Mouse (Mus musculus) olfactory bulb, adult 2 months (tissue): ENCODE data around the gene Mapt.

Experiments
- CTCF ChIP-seq: fragments of 200-500 bp; IDR thresholded peaks from 2 replicates; pipeline ENCODE4 v1.5.1; 2012; ENCODE audit warnings: low read depth, mild to moderate bottlenecking, low read length, moderate library complexity; ENCODE audit not compliant: insufficient read depth
- POLR2A ChIP-seq: fragments of 200-500 bp; IDR thresholded peaks from 2 replicates; pipeline ENCODE4 v1.6.1; 2012; ENCODE audit warnings: mild to moderate bottlenecking, low read depth, low read length, moderate library complexity; ENCODE audit not compliant: insufficient read depth

DNA sequence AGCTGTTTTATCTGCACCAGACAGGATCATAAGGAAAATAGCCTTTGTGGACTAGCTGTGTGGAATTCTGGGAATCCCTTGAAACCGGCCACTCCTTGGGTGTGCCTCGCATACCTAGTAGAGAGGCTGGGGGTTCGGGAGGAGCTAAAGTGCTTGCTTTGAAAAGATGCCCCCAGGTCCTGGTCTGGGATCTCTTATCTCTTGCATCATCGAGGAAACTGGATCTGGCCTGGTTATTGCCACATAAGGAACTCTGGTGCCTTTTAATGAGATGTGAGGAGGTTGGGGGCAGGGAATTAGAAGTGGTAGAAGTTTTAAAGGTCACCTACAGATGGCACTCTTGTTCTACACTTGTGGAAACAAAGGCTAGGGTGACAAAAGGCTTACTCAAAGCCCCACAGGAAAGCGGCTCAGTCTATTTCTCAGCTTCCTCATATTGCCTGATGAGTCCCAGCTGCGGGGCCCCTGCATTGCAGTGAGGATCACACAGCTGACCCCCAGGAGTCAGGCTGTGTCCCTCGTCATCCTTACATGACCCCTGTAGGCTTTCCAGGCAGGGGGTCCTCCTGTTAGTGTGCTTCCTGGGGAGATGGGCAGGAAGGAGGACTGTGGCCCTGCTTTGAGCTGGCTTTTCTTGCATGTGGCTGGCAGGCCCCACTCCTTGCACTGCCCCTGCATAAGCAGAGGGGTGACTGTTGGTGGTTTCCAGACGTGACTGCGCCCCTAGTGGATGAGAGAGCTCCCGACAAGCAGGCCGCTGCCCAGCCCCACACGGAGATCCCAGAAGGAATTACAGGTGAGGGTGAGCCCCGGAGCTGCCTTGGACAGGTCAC, 58.2 kb downstream of the Mapt start:
- TF ChIP-seq POLR2A (no peak), CTCF (peak; percentile 81; the same call in 1 of the 2 replicates)
